Mouse (Mus musculus) lung, postnatal 0 days (tissue): ENCODE measurements at regions not wholly inside any gene's neighbourhood (a gene's known extent, or its start where the extent isn't known, plus 50 kb on each side); places are given as distances from the start of the nearest gene placed in this dataset.

Experiments
- CTCF ChIP-seq: IDR thresholded peaks from 2 replicates; pipeline ENCODE4 v1.5.1; 2016; ENCODE audit warnings: antibody characterized with exemption, mild to moderate bottlenecking
- EP300 ChIP-seq: IDR thresholded peaks from 2 replicates; pipeline ENCODE4 v1.6.1; 2016; ENCODE audit warnings: antibody characterized with exemption, mild to moderate bottlenecking, control low read depth

- TF ChIP-seq EP300 (no peak), CTCF (no peak)
Measured at GRCm38 (mm10) chr5:46845175-46845574, 987.8 kb upstream of the Lcorl start.
